Mouse (Mus musculus) midbrain, embryonic 15.5 days (tissue): ENCODE measurements around the gene Rhox3a2. TPM values are rescaled to one million over a fixed set of nuclear protein-coding genes. Genes with fewer than 3 reads are reported as not detected.
"Not testable (repeated sequence)": the region's sequence is repeated elsewhere in the genome, so short reads cannot be mapped to it uniquely, and the experiment has no call there.

ENCODE experiments used
- ATAC-seq: fragments of 200-750 bp; cut with Nextera tagmentation; replicated peaks from 2 replicates; pipeline ENCODE4 v1.8.0; 2017; ENCODE audit warnings: moderate TSS enrichment
- H3K27ac ChIP-seq: fragments of 300-500 bp; sonication (generic); 2 replicates; pipeline ENCODE4 v1.5.1; 2015; ENCODE audit warnings: mild to moderate bottlenecking, inconsistent platforms
- H3K27me3 ChIP-seq: fragments of 300-500 bp; sonication (generic); replicated peaks from 2 replicates; pipeline ENCODE4 v1.6.1; 2015; ENCODE audit warnings: inconsistent platforms
- H3K36me3 ChIP-seq: fragments of 300-500 bp; sonication (generic); replicated peaks from 2 replicates; pipeline ENCODE4 v1.6.1; 2015; ENCODE audit warnings: inconsistent platforms
- H3K4me1 ChIP-seq: fragments of 300-500 bp; sonication (generic); 2 replicates; pipeline ENCODE4 v1.6.1; 2015; ENCODE audit warnings: inconsistent platforms
- H3K4me2 ChIP-seq: fragments of 300-500 bp; sonication (generic); 2 replicates; pipeline ENCODE4 v1.6.1; 2015; ENCODE audit warnings: inconsistent platforms, mild to moderate bottlenecking, moderate library complexity
- H3K4me3 ChIP-seq: fragments of 300-500 bp; sonication (generic); 2 replicates; pipeline ENCODE4 v1.5.1; 2015; ENCODE audit warnings: mild to moderate bottlenecking, inconsistent platforms
- H3K9ac ChIP-seq: fragments of 300-500 bp; sonication (generic); 2 replicates; pipeline ENCODE4 v1.6.1; 2015; ENCODE audit warnings: mild to moderate bottlenecking, inconsistent platforms
- H3K9me3 ChIP-seq: fragments of 300-500 bp; sonication (generic); 2 replicates; pipeline ENCODE4 v1.6.1; 2016; ENCODE audit warnings: inconsistent platforms
- WGBS: fragments of 180-500 bp; shearing (Covaris S2); methylation state at CpG from one replicate; pipeline ENCODE4 v1.1.7; 2015; ENCODE audit warnings: mixed read lengths; 5-methylcytosine and 5-hydroxymethylcytosine counted together
- polyA plus RNA-seq: library from polyadenylated mRNA; unstranded; fragments of >200 nt; fragmentation: Nextera tagmentation; extraction: Ambion mirVana; gene quantifications from 2 replicates; pipeline ENCODE4 v1.2.1, GENCODE M21; 2015

The Rhox3a2 gene
- not detected in 2 replicates for polyA plus RNA-seq

DNA sequence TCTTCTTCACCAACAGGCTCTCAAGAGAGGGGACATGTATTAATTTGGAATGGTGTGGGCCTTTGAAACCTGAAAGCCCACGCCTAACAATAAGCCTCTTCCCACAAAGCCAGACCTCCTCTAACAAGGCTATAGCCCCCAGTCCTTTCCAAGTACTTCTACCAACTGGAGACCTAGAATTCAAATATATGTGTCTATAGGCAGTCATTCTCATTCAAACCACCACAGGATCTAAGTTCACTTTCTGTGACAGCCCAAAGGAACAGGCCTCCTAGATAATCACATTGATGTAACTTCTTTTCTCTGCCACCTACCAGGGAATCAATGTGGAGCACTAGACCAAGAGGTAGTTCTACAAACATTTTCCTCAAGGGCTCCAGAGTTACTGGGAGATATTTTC lies at the start of gene Rhox3a2:
Gene Rhox3a2, plus strand, starts transcription at position 301 of the 400 bp plus-strand sequence.
- not testable (repeated sequence) for H3K36me3 ChIP-seq, H3K4me1 ChIP-seq, H3K9me3 ChIP-seq, H3K4me2 ChIP-seq, H3K27me3 ChIP-seq, ATAC-seq, H3K9ac ChIP-seq, H3K27ac ChIP-seq, H3K4me3 ChIP-seq
- WGBS, result no CpG with 5 or more reads among the region's 1 CpGs

DNA sequence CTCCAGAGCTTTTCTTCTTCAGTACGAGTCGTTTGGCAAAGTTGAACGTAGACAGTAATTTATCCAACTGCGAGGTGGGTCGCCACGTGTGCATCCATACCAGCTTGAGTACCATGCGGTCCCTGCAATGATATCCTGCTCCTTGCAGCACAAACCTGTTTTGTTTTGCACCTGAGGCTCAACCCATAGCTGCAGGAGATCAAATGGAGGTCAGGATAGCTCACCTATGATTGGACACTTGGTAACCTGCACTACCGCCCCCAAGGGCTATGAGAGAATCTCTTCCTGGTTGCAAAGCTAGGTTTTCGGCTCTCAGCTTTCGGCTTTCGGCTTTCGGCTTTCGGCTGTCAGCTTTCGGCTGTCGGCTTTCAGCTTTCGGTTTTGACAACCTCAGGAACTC lies 10.7 kb downstream of the Rhox3a2 start, which contains the start of gene Rhox4a2:
Gene Rhox4a2, plus strand, starts transcription at position 301 of the 400 bp plus-strand sequence.
- not testable (repeated sequence) for H3K36me3 ChIP-seq, H3K9ac ChIP-seq, H3K27ac ChIP-seq, H3K4me3 ChIP-seq, H3K27me3 ChIP-seq, H3K4me1 ChIP-seq, H3K4me2 ChIP-seq, ATAC-seq, H3K9me3 ChIP-seq
- 97% methylated on average over 9 of the region's 16 CpGs for WGBS

DNA sequence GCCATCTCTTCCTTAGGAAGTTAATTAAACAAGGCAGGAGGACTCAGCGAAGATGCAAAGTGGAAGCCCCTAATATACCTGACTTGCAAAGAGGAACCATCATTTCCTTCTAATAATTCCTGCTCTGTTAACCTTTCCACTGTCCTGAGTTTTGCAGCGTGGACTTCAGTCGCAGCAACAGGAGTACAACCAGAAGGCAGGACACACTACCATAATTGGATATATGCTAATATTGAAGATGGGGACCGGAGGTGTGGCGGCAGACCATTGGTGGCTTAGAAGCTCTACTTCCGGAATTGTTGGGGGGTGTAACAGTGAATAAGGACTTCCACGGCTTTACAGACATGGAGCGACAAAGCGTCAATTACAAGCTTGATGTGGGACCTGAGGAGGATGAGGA lies 31.9 kb downstream of the Rhox3a2 start, which contains the start of gene Rhox2b:
Gene Rhox2b, plus strand, starts transcription at position 301 of the 400 bp plus-strand sequence.
- not testable (repeated sequence) for H3K9me3 ChIP-seq, ATAC-seq, H3K27me3 ChIP-seq, H3K27ac ChIP-seq, H3K4me2 ChIP-seq, H3K36me3 ChIP-seq, H3K4me3 ChIP-seq, H3K4me1 ChIP-seq, H3K9ac ChIP-seq
- WGBS, result no CpG with 5 or more reads among the region's 9 CpGs

DNA sequence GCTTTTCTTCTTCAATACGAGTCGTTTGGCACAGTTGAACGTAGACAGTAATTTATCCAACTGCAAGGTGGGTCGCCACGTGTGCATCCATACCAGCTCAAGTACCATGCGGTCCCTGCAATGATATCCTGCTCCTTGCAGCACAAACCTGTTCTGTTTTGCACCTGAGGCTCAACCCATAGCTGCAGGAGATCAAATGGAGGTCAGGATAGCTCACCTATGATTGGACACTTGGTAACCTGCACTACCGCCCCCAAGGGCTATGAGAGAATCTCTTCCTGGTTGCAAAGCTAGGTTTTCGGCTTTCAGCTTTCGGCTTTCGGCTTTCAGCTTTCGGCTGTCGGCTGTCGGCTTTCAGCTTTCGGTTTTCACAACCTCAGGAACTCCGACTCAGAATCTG lies 52.4 kb downstream of the Rhox3a2 start, which contains the start of gene Rhox4b:
Gene Rhox4b, plus strand, starts transcription at position 301 of the 400 bp plus-strand sequence.
- not testable (repeated sequence) for ATAC-seq, H3K9me3 ChIP-seq, H3K36me3 ChIP-seq, H3K4me3 ChIP-seq, H3K27ac ChIP-seq, H3K4me2 ChIP-seq, H3K4me1 ChIP-seq, H3K27me3 ChIP-seq, H3K9ac ChIP-seq
- 94% methylated on average over 14 of the region's 15 CpGs for WGBS

Other genes with a start within 250 kb of the Rhox3a2 start
- gene Akap14, start 211.2 kb upstream of the Rhox3a2 start, polyA plus RNA-seq, result 0.09 and 0.28 TPM in 2 replicates
- 638 and 672 TPM in 2 replicates for gene Ndufa1, start 188.9 kb upstream of the Rhox3a2 start, polyA plus RNA-seq
- gene Rnf113a1, start 188.8 kb upstream of the Rhox3a2 start, polyA plus RNA-seq, result 18.1 and 19.8 TPM in 2 replicates
- not detected in 2 replicates for gene Gm9, start 169.0 kb upstream of the Rhox3a2 start, polyA plus RNA-seq
- gene Rhox1, start 157.8 kb upstream of the Rhox3a2 start, polyA plus RNA-seq, result not detected in 2 replicates
- not detected in 2 replicates for gene Rhox2a, start 135.1 kb upstream of the Rhox3a2 start, polyA plus RNA-seq
- not detected in 2 replicates for gene Rhox3a, start 130.1 kb upstream of the Rhox3a2 start, polyA plus RNA-seq
- gene Rhox4a, start 114.7 kb upstream of the Rhox3a2 start, polyA plus RNA-seq, result not detected in 2 replicates
- gene Rhox4a2, start 10.8 kb downstream of the Rhox3a2 start, polyA plus RNA-seq, result not detected in 2 replicates
- gene Rhox2b, start 32.0 kb downstream of the Rhox3a2 start, polyA plus RNA-seq, result not detected in 2 replicates
- not detected in 2 replicates for gene Rhox4b, start 52.5 kb downstream of the Rhox3a2 start, polyA plus RNA-seq
- gene Rhox2c, start 73.7 kb downstream of the Rhox3a2 start, polyA plus RNA-seq, result not detected in 2 replicates
- not detected in 2 replicates for gene Rhox3c, start 78.6 kb downstream of the Rhox3a2 start, polyA plus RNA-seq
- not detected in 2 replicates for gene Rhox4c, start 100.3 kb downstream of the Rhox3a2 start, polyA plus RNA-seq
- not detected in 2 replicates for gene Rhox2d, start 113.4 kb downstream of the Rhox3a2 start, polyA plus RNA-seq
- not detected in 2 replicates for gene Rhox4d, start 134.3 kb downstream of the Rhox3a2 start, polyA plus RNA-seq
- gene Rhox2e, start 150.4 kb downstream of the Rhox3a2 start, polyA plus RNA-seq, result not detected in 2 replicates
- not detected in 2 replicates for gene Rhox3e, start 162.0 kb downstream of the Rhox3a2 start, polyA plus RNA-seq
- not detected in 2 replicates for gene Rhox4e, start 177.4 kb downstream of the Rhox3a2 start, polyA plus RNA-seq
- not detected in 2 replicates for gene Rhox2f, start 191.4 kb downstream of the Rhox3a2 start, polyA plus RNA-seq
- gene Rhox3f, start 201.0 kb downstream of the Rhox3a2 start, polyA plus RNA-seq, result not detected in 2 replicates
- not detected in 2 replicates for gene Rhox4f, start 227.7 kb downstream of the Rhox3a2 start, polyA plus RNA-seq
- gene Rhox3g, start 248.6 kb downstream of the Rhox3a2 start, polyA plus RNA-seq, result not detected in 2 replicates